Mouse (Mus musculus): ENCODE data around the gene Knstrn. TPM values are rescaled to one million over a fixed set of nuclear protein-coding genes. Genes with fewer than 3 reads are reported as not detected.

Knstrn gene
- total RNA-seq, 2 experiments from 2014 or later = 18.2 to 19.1 TPM

DNA sequence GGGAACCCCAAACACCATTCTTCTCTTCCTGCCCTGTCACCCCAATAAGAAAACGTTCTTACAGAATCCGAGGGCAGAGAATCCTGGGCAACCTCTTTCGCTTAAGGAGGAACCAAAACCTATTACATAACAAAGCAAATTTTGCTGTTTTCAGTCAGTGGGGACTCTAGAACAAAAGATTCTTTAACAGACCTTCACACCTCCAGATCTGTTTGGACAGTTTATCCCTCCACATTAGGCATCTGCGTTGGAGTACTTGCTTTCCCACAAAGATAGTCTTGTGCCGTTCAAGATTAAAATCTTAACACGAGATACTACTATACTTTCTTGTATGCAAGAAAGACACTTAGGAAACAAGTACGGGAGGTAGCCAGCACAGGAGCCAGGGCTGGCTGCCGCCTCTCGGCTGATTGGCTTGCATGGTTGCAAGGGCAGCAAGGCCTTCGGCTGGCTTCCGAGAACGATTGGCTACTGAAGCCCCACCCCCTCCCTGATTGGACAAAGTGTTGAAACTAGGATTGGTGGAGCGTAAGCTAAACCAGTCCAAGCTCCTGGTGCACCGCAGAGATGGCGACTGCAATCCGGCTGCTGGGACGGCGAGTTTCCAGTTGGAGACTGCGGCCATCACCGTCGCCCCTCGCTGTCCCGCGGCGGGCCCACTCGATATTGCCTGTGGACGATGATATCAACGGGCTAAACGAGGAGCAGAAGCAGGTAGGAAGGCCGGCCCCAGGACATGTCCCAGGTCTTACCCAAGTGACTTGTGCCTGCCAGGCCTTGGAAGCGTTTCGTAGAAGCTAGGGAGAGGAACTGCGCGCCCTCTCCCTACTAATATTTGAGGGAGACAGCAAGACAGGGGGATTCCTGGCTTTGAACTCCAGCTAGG is 47.9 kb downstream of the Knstrn start, which contains the start of gene Ivd:
Ivd (plus strand) TSS at position 501 of the 886 bp plus-strand sequence.
- peak; percentile 95 for DNase-seq

DNA sequence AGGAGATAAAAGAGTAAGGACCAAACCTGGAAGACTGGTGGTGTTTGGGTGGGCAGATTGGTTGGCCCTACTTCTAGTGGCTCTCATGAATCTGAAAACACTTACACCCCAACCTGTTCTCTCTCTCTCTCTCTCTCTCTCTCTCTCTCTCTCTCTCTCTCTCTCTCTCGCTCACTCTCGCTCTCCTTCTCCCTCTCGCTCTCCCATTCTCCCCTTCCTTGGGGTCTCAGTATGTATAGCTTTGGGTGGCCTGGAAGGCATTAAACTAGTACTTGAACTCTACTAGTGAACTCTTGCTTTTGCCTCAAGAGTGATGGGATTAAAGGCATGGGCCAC is 48.5 kb downstream of the Knstrn start:
- DNase-seq = no peak

- no peak for DNase-seq
These were observed 56.8 kb downstream of the Knstrn start for GRCm38 (mm10) chr2:118870601-118871000.

- DNase-seq = no peak
These were observed 57.2 kb downstream of the Knstrn start for GRCm38 (mm10) chr2:118871032-118871431.

DNA sequence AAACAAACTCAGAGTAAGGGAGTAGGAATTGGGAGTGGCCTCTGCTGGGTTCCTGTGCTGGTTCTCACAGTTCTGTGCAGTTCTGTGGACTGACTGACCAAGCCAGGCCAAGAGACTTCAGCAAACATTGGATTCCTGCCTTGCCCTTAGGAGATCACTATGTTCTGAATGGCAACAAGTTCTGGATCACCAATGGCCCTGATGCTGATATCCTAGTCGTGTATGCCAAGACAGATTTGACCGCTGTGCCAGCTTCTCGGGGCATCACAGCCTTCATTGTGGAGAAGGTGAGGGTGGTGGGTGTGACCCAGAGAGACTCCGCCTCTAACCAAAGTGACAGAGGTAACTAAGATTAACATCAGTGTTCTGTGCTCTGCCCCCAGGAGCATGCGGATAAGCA is 59.2 kb downstream of the Knstrn start:
- DNase-seq = no peak

- no peak for DNase-seq
These were observed 60.2 kb downstream of the Knstrn start for GRCm38 (mm10) chr2:118873890-118874430.

- no peak for DNase-seq
These were observed 61.5 kb downstream of the Knstrn start for GRCm38 (mm10) chr2:118875316-118875715.

- no peak for DNase-seq
These were observed 62.6 kb downstream of the Knstrn start for GRCm38 (mm10) chr2:118876453-118876852.

DNA sequence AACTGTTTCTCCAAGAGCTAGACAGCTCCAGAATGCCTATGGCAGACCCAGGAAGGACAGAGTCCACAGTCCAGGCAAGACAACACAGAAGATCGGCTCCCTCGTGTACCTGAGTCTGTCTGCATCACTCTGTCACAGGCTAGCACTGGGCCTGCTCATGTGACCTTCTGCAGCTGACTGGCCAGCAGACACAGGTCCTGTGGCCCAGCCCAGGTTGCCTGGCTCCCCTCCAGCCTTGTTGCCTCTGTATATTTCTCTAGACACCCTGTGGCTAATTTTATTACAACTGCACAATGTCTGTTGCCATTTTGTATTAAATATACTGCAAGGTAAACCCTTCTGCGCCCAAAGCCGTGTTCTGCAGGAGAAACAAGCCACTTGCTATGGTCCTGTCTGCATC is 67.2 kb downstream of the Knstrn start:
- peak; percentile 59 for DNase-seq

DNA sequence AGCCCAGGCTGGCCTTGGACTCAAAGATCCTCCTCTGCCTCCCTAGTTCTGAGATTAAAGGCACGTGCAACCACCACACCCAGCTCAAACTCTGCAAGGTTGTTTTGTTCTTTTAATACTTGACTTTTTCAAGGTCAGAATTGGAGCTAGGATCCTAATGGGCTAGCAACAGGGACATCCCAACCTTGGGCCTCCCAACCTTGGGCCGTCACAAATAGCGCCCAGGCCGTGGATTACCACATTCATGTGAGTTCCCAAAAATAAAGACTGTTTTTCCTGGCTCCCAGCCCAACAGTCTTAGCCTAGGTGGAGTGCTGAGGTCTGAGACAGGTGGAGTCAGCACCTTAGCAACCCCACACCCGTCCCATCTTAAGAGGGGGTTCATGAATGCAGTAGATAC is 68.2 kb downstream of the Knstrn start:
- DNase-seq = no peak

DNA sequence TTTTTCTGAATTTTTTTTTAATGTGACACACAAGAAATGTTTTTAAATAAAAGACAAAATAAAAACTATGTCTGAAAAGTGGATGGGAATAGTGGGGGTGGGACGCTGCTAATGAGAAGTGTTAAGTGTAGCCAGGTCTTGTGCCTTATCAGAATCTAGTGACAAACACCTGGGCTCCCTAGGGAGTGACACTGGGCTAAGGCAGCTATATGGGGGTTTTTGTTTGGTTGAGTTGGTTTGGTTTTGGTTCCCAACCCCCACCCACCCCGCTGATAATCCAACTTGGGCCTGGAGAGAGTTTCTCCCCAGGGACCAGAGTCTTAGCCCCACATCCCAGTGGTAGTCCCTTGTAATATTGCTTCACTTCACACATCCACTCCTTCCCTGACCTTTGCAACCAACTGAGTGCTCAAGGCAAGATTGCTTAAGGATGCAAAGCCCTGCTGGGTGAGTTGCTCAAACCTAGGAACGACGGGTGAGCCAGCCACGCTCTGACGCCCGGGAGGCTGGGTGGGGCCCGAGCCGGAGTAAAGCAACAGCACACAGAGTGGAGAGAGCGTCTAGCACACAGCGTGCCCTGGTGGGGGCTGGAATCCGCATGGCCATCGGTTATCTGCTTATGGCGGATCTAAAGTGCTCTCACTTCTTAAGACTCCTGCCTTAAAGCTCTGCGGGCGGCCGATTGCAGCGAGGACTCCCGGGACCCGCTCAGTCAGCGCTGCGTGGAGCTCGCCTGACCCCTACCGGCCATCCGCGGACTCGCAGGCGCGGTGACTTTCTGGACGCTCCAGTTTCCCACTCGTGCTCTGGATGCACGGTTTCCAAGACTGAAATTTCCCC is 69.3 kb downstream of the Knstrn start:
- peak; percentile 94 for DNase-seq

- no peak for DNase-seq
These were observed 73.6 kb downstream of the Knstrn start for GRCm38 (mm10) chr2:118887440-118887839.

- DNase-seq = peak; percentile 49
These were observed 74.2 kb downstream of the Knstrn start for GRCm38 (mm10) chr2:118887845-118888548.

DNA sequence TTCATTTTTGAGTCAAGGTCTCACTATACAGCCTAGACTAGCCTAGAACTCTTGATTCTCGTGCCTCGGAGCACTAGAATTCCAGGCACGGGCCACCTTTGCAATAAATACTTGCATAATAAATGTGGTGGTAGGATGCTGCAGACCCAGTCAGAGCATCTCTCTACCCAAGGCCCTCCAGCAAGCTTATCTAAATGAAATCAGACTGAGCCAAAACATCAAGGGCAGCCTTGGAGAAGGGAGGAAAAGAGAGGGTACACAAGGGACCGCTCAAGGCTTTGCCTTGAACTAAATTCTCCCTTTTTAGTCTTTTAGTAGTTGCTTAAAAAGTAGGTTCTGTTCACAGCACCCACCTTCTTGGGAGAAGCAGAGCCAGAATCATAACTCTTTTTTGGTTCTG is 77.4 kb downstream of the Knstrn start:
- DNase-seq = no peak

- peak; percentile 79 for DNase-seq
These were observed 82.4 kb downstream of the Knstrn start for GRCm38 (mm10) chr2:118895990-118896913.

DNA sequence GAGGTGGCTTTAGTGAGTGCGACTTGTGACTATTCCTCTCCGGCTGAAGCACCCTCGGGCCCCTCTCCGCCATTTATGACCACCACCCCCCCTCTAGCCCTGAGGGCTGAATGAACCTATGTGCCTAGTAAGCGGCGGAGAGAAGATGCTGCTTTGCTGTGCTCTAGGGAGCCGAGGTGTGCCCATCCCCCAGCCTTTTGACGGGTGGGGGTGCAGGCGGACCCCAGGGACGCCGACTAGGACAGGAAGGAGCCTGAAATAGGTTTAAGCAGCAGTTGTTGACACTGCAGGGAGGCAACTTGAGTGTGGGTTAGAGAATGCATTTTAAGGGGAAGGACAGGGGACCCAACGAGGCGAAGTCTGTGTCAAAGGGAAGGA is 83.1 kb downstream of the Knstrn start:
- peak; percentile 48 for DNase-seq

- DNase-seq = no peak
These were observed 83.6 kb downstream of the Knstrn start for GRCm38 (mm10) chr2:118897392-118897791.

- DNase-seq = no peak
These were observed 84.0 kb downstream of the Knstrn start for GRCm38 (mm10) chr2:118897808-118898207.

DNA sequence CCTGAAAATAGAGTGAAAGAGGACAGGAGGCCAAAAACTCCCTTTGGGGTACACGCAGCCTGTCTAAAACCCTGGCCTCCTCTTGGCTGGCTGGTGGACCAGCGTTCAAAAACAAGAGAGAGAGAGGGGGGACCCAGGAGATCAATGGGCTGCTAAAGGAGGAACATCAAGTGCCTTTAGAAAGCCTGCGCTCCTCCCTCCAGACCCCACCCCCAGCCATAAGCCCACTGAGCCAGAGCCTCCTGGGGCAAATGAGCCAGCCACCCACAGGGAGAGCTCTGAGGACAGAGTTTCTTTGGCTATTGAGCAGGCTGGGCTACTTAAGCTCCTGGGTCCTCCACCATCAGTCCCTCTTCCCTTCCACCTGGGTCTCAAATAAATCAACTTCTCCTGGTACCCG is 85.0 kb downstream of the Knstrn start:
- no peak for DNase-seq

DNA sequence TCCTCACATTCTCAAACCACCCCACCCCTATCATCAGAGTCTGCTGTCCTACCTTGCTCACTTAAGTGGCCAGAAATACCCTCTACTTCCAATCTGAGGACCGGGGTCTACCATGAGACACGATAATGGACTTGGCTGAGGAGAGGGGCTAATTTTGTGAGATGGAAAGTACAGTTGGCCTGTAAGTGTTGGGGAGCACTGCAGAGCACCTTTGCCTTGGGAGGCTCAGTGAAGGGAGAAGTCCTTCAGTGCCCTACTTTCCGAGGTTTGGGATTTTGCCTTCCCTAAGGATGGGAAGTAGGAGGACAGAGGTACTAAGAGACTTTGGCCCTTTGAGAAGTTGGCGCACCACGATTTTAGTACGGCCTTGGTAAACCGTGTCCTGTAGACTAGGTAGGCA is 85.5 kb downstream of the Knstrn start:
- no peak for DNase-seq

Data from adrenal gland, postnatal 10 days (tissue).